Mouse (Mus musculus) kidney, postnatal 0 days (tissue): Measurements from ENCODE around the gene Olfr923. TPM values are rescaled to one million over a fixed set of nuclear protein-coding genes. Genes with fewer than 3 reads are reported as not detected.

ENCODE experiments used
- ATAC-seq: fragments of 200-750 bp; cut with Nextera tagmentation; replicated peaks from 2 replicates; pipeline ENCODE4 v1.8.0; 2017; ENCODE audit warnings: low read depth, moderate number of reproducible peaks, moderate TSS enrichment, moderate library complexity; ENCODE audit not compliant: low FRiP score
- DNase-seq: peaks from one replicate; pipeline ENCODE4 v3.0.0-alpha.2; 2016; ENCODE audit warnings: low spot score
- H3K27ac ChIP-seq: fragments of 300-500 bp; sonication (generic); 2 replicates; pipeline ENCODE4 v1.5.1; 2014; ENCODE audit warnings: mild to moderate bottlenecking
- H3K27me3 ChIP-seq: fragments of 300-500 bp; sonication (generic); 2 replicates; pipeline ENCODE4 v1.6.1; 2014; ENCODE audit warnings: low read length, mixed read lengths; ENCODE audit not compliant: insufficient read depth
- H3K36me3 ChIP-seq: fragments of 300-500 bp; sonication (generic); 2 replicates; pipeline ENCODE4 v1.6.1; 2014; ENCODE audit warnings: low read length, mixed read lengths; ENCODE audit not compliant: insufficient read depth
- H3K4me1 ChIP-seq: fragments of 300-500 bp; sonication (generic); replicated peaks from 2 replicates; pipeline ENCODE4 v1.6.1; 2014; ENCODE audit warnings: antibody characterized with exemption, low read length, mixed read lengths; ENCODE audit not compliant: insufficient read depth
- H3K4me2 ChIP-seq: fragments of 300-500 bp; sonication (generic); 2 replicates; pipeline ENCODE4 v1.6.1; 2014; ENCODE audit warnings: mild to moderate bottlenecking, low read length, moderate library complexity, mixed read lengths
- H3K4me3 ChIP-seq: fragments of 300-500 bp; sonication (generic); replicated peaks from 2 replicates; pipeline ENCODE4 v1.5.1; 2014; ENCODE audit warnings: low read depth, low read length
- H3K9ac ChIP-seq: fragments of 300-500 bp; sonication (generic); 2 replicates; pipeline ENCODE4 v1.6.1; 2014; ENCODE audit warnings: low read depth, low read length
- H3K9me3 ChIP-seq: fragments of 300-500 bp; sonication (generic); replicated peaks from 2 replicates; pipeline ENCODE4 v1.6.1; 2016; ENCODE audit warnings: low read length, inconsistent platforms, mixed read lengths
- CTCF ChIP-seq: IDR thresholded peaks from 2 replicates; pipeline ENCODE4 v1.5.1; 2016; ENCODE audit warnings: antibody characterized with exemption, low read depth, mild to moderate bottlenecking, moderate library complexity
- WGBS: fragments of 180-500 bp; shearing (Covaris S2); extraction: QIAGEN DNeasy Blood & Tissue Kit; methylation state at CpG from one replicate; pipeline ENCODE4 v1.1.7; 2014; 5-methylcytosine and 5-hydroxymethylcytosine counted together
- polyA plus RNA-seq: library from polyadenylated mRNA; unstranded; fragments of >200 nt; fragmentation: Nextera tagmentation; extraction: Ambion mirVana; gene quantifications from 2 replicates; pipeline ENCODE4 v1.2.1, GENCODE M21; 2015

Olfr923 gene
- polyA plus RNA-seq: not detected in 2 replicates

- Histone ChIP-seq H3K27me3 (no peaks in the 10 kb centered on the region), H3K27ac (no peak within 1 kb of the TSS), H3K36me3 (no peaks in the 10 kb centered on the region), H3K9ac (no peak within 1 kb of the TSS), H3K4me2 (no peak within 1 kb of the TSS), H3K9me3 (no peaks in the 10 kb centered on the region), H3K4me1 (no peaks in the 10 kb centered on the region), H3K4me3 (no peak within 1 kb of the TSS)
- no peak for ATAC-seq
- 90% methylated on average over 1 of the region's 1 CpGs for WGBS
- no peak for TF ChIP-seq CTCF
- DNase-seq: no peak
These were observed at the start of gene Olfr923 for GRCm38 (mm10) chr9:38826245-38826644. TSS of gene Olfr923 (plus strand) at chr9:38826545.

- Histone ChIP-seq H3K27ac (no peak overlapping the region), H3K4me1 (no peaks in the 10 kb centered on the region), H3K4me2 (no peak overlapping the region), H3K27me3 (no peaks in the 10 kb centered on the region), H3K36me3 (no peaks in the 10 kb centered on the region), H3K9me3 (no peaks in the 10 kb centered on the region), H3K4me3 (no peak overlapping the region), H3K9ac (no peak overlapping the region)
- ATAC-seq (no peak), DNase-seq (no peak)
- no peak for TF ChIP-seq CTCF
- 88% methylated on average over 2 of the region's 2 CpGs for WGBS
These were observed 33.7 kb upstream of the Olfr923 start for GRCm38 (mm10) chr9:38792689-38793088.

DNA sequence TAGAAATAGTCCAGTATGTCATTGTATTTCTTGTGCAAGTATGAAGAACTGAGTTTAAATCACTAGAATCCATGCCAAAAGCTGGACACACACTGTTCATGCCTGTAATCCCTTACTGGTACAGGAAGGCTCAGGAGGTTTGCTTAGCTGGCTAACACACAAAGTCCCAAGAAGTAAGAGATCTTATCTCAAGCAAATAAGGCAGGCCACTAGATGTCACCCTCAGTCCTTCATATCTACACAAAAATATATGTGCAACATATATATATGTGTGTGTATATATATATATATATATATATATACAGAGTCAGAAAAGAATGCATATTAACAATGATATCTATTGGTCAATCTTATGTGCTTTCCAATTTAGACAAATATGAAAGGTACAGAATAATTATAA is 20.6 kb upstream of the Olfr923 start:
- Histone ChIP-seq H3K4me2 (no peak overlapping the region), H3K27me3 (no peaks in the 10 kb centered on the region), H3K9ac (no peak overlapping the region), H3K36me3 (no peaks in the 10 kb centered on the region), H3K4me3 (no peak overlapping the region), H3K9me3 (no peaks in the 10 kb centered on the region), H3K4me1 (no peaks in the 10 kb centered on the region), H3K27ac (no peak overlapping the region)
- TF ChIP-seq CTCF: no peak
- DNase-seq (no peak), ATAC-seq (no peak)

GRCm38 (mm10) chr9:38814314-38814713 is 12.0 kb upstream of the Olfr923 start, which contains the start of gene Olfr922:
TSS of gene Olfr922 (plus strand) at chr9:38814614.
- Histone ChIP-seq H3K4me3 (no peak within 1 kb of the TSS), H3K4me2 (no peak within 1 kb of the TSS), H3K27ac (no peak within 1 kb of the TSS), H3K9me3 (no peaks in the 10 kb centered on the region), H3K4me1 (no peaks in the 10 kb centered on the region), H3K36me3 (no peaks in the 10 kb centered on the region), H3K27me3 (no peaks in the 10 kb centered on the region), H3K9ac (no peak within 1 kb of the TSS)
- ATAC-seq: no peak
- 59% methylated on average over 2 of the region's 2 CpGs for WGBS
- DNase-seq: no peak
- TF ChIP-seq CTCF: no peak

DNA sequence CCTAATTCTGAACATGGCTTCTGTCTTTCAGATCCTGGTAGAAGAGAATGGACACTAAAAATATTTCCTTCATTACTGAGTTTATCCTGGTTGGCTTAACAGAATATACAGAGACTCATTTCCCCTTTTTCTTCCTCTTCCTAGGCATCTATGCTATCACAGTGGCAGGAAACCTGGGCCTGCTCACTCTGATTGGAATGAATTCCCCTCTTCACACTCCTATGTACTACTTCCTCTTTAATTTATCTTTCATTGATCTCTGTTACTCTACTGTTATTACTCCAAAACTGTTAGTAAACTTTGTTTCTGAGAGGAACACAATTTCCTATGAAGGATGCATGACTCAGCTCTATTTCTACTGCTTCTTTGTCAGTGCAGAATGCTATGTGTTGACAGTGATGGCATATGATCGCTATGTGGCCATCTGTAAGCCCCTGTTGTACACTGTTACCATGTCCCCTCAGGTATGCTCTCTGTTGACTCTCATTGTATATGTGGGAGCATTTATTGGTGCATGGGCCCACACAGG is 10.8 kb upstream of the Olfr923 start:
- H3K4me2 ChIP-seq: no peak overlapping the region
- H3K4me1 ChIP-seq: no peaks in the 10 kb centered on the region
- no peak for TF ChIP-seq CTCF
- WGBS: 80% methylated on average over 1 of the region's 1 CpGs
- no peaks in the 10 kb centered on the region for H3K9me3 ChIP-seq
- no peaks in the 10 kb centered on the region for H3K27me3 ChIP-seq
- DNase-seq: no peak
- H3K9ac ChIP-seq: no peak overlapping the region
- no peak overlapping the region for H3K27ac ChIP-seq
- H3K36me3 ChIP-seq: no peaks in the 10 kb centered on the region
- H3K4me3 ChIP-seq: no peak overlapping the region
- ATAC-seq: no peak

- ATAC-seq: no peak
- H3K4me2 ChIP-seq: no peak overlapping the region
- no peak for TF ChIP-seq CTCF
- no peak for DNase-seq
- no peaks in the 10 kb centered on the region for H3K4me1 ChIP-seq
- no peaks in the 10 kb centered on the region for H3K27me3 ChIP-seq
- no peak overlapping the region for H3K4me3 ChIP-seq
- no peak overlapping the region for H3K27ac ChIP-seq
- no peaks in the 10 kb centered on the region for H3K36me3 ChIP-seq
- 72% methylated on average over 2 of the region's 2 CpGs for whole genome bisulfite sequencing
- H3K9ac ChIP-seq: no peak overlapping the region
- H3K9me3 ChIP-seq: no peaks in the 10 kb centered on the region
These were observed 6.7 kb downstream of the Olfr923 start for GRCm38 (mm10) chr9:38833027-38833426.

GRCm38 (mm10) chr9:38844149-38844548 is 17.8 kb downstream of the Olfr923 start, which contains the start of gene Olfr924:
TSS of gene Olfr924 (plus strand) at chr9:38844449.
- Histone ChIP-seq H3K4me2 (no peak within 1 kb of the TSS), H3K9ac (no peak within 1 kb of the TSS), H3K27me3 (no peaks in the 10 kb centered on the region), H3K36me3 (no peaks in the 10 kb centered on the region), H3K27ac (no peak within 1 kb of the TSS), H3K9me3 (no peaks in the 10 kb centered on the region), H3K4me1 (no peaks in the 10 kb centered on the region), H3K4me3 (no peak within 1 kb of the TSS)
- TF ChIP-seq CTCF: no peak
- DNase-seq (no peak), ATAC-seq (no peak)
- 85% methylated on average over 1 of the region's 1 CpGs for WGBS
